In the genomic region with DNA sequence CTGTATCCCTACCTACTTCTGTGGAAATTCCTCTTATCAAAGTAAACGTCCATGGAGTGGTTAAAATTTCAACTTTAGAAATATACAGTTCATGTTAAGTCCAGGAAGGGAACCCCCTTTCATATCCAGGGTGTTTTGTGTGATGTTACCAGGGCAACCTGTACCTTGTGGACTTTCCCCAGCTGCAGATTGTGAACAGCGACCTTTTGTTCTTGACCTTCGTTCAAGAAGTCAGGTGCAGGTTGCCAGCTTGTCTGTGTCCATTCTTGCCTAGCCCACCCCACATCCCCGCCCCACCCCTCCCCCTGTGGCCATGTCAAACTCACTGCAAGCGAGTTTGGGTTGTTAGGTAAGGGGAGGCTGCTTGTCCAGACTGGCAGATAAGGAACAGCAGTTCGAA, we compare ENCODE assay signal across 13 mouse cellular contexts. TPM values are rescaled to one million over a fixed set of nuclear protein-coding genes. Genes with fewer than 3 reads are reported as not detected.
A peak's percentile ranks its signal among the peaks of the same experiment; 100 is the strongest.
DNase-seq lines count a peak whose midpoint lies in the region; ATAC-seq lines count a peak whose summit lies in the region.
"Had no signal": no experiment of that assay in that cellular context is flagged by ENCODE, and none has a peak within 500 bp of the region (broad histone marks: within the 10 kb centered on the region; RNA-seq: fewer than 3 reads in every experiment).

No protein-coding gene starts in this region.

- ATAC-seq in intestine, embryonic 15.5 days, result peak; percentile 79
- peak; percentile 75 for ATAC-seq in liver, embryonic 16.5 days (ENCODE audit: low read depth)
- ATAC-seq in stomach, embryonic 16.5 days (ENCODE audit: insufficient read depth, low FRiP score), result peak; percentile 86

- no peak overlapping the region for H3K27ac ChIP-seq in intestine, embryonic 15.5 days
- peak overlapping the region; percentile 43 for H3K27ac ChIP-seq in liver, embryonic 16.5 days (ENCODE audit: low read length)
- H3K27ac ChIP-seq in stomach, embryonic 16.5 days (ENCODE audit: low read length), result peak overlapping the region; percentile 72

- H3K27me3 ChIP-seq in intestine, embryonic 15.5 days (replicated peaks), result no peaks in the 10 kb centered on the region
- no peaks in the 10 kb centered on the region for H3K27me3 ChIP-seq in liver, embryonic 16.5 days (ENCODE audit: control insufficient read depth, insufficient read depth, low read depth, low read length)
- H3K27me3 ChIP-seq in stomach, embryonic 16.5 days (ENCODE audit: control insufficient read depth, insufficient read depth, low read length), result no peaks in the 10 kb centered on the region

- no peak overlapping the region for H3K4me2 ChIP-seq in intestine, embryonic 15.5 days (replicated peaks)
- H3K4me2 ChIP-seq in liver, embryonic 16.5 days (ENCODE audit: low read depth, low read length), result no peak overlapping the region
- no peak overlapping the region for H3K4me2 ChIP-seq in stomach, embryonic 16.5 days (ENCODE audit: low read depth, low read length)

- H3K4me1 ChIP-seq in intestine, embryonic 15.5 days (replicated peaks), result 0 out of 2 replicates have a peak, but pooled peaks cover 2% of the 10 kb centered on the region
- H3K4me1 ChIP-seq in liver, embryonic 16.5 days (ENCODE audit: control insufficient read depth, low read depth, low read length), result peaks cover 2% of the 10 kb centered on the region; the same call in 1 of the 2 replicates
- H3K4me1 ChIP-seq in stomach, embryonic 16.5 days (ENCODE audit: control insufficient read depth, insufficient read depth, low read length), result peaks cover 7% of the 10 kb centered on the region; the same call in 1 of the 2 replicates

- peak; percentile 31 to 43 for DNase-seq in kidney, postnatal 36 days
- DNase-seq in kidney, postnatal 4 days, result no peak
- DNase-seq in ovary, postnatal 14 days (ENCODE audit: low spot score), result no peak
- no peak for DNase-seq in left cerebral cortex, postnatal 14 days (ENCODE audit: low spot score in 2 of 2)
- DNase-seq: adrenal gland, postnatal 25 days; cerebellum, adult 11-12 months; left cerebral cortex, postnatal 4 days; midbrain, embryonic 14.5 days; spleen, adult 18-20 months; thymus, postnatal 25 days had no signal

- WGBS in intestine, embryonic 15.5 days, result 35% methylated on average over 6 of the region's 6 CpGs
- 30% methylated on average over 6 of the region's 6 CpGs for WGBS in liver, embryonic 16.5 days (ENCODE audit: insufficient replicate concordance)
- WGBS in stomach, embryonic 16.5 days, result 26% methylated on average over 6 of the region's 6 CpGs

- H3K36me3 ChIP-seq in intestine, embryonic 15.5 days, result peaks cover 3% of the 10 kb centered on the region; the same call in 1 of the 2 replicates
- H3K36me3 ChIP-seq in liver, embryonic 16.5 days (ENCODE audit: control insufficient read depth, insufficient read depth), result no peaks in the 10 kb centered on the region
- no peaks in the 10 kb centered on the region for H3K36me3 ChIP-seq in stomach, embryonic 16.5 days (ENCODE audit: control insufficient read depth, insufficient read depth, low read length)

- no peak overlapping the region for H3K4me3 ChIP-seq in intestine, embryonic 15.5 days (replicated peaks)
- no peak overlapping the region for H3K4me3 ChIP-seq in liver, embryonic 16.5 days (ENCODE audit: low read depth, low read length)
- H3K4me3 ChIP-seq in stomach, embryonic 16.5 days (replicated peaks; ENCODE audit: low read length), result no peak overlapping the region

- intact Hi-C loops in left cerebral cortex, postnatal 14 days (cut with DNase I), result no loop called here

- H3K9me3 ChIP-seq in intestine, embryonic 15.5 days, result no peaks in the 10 kb centered on the region
- no peaks in the 10 kb centered on the region for H3K9me3 ChIP-seq in liver, embryonic 16.5 days (replicated peaks; ENCODE audit: control insufficient read depth, low read length)
- peaks cover 6% of the 10 kb centered on the region; the same call in 1 of the 2 replicates for H3K9me3 ChIP-seq in stomach, embryonic 16.5 days (replicated peaks; ENCODE audit: control insufficient read depth, low read length)

- no peak overlapping the region for H3K9ac ChIP-seq in intestine, embryonic 15.5 days
- H3K9ac ChIP-seq in liver, embryonic 16.5 days (ENCODE audit: low read depth, low read length), result no peak overlapping the region
- H3K9ac ChIP-seq in stomach, embryonic 16.5 days (ENCODE audit: low read length), result no peak overlapping the region

RNA-seq across cellular contexts. Expression of gene Syde2, which starts 39.4 kb away (rescaled TPM):
- polyA plus RNA-seq in intestine, embryonic 15.5 days (2015; fragmentation: Nextera tagmentation; extraction: Ambion mirVana), result 1.9 and 2.4 TPM in 2 replicates
- polyA plus RNA-seq in liver, embryonic 16.5 days (2015; fragmentation: Nextera tagmentation; extraction: Ambion mirVana), result 0.44 and 0.68 TPM in 2 replicates
- 1.6 and 1.9 TPM in 2 replicates for polyA plus RNA-seq in stomach, embryonic 16.5 days (2015; fragmentation: Nextera tagmentation; extraction: Ambion mirVana)
- total RNA-seq in left cerebral cortex, postnatal 14 days (2021), result 1 to 10 TPM; 2.6 to 3.2 TPM

Comparison
In these comparisons a context has a peak if more than half of its experiments do, and no peak if none do; other contexts are left out.
1. DNase-seq: peak in kidney, postnatal 36 days (2 of 2); none in kidney, postnatal 4 days (0 of 2), ovary, postnatal 14 days (single experiment) and left cerebral cortex, postnatal 14 days (0 of 2).
2. Peak in every context shown above with its lines, with median percentiles within 50 percentile points of each other: ATAC-seq.